Mouse (Mus musculus) large intestine, adult 2 months (tissue): Measurements from ENCODE around the gene Theg. TPM values are rescaled to one million over a fixed set of nuclear protein-coding genes. Genes with fewer than 3 reads are reported as not detected.

Source experiments
- DNase-seq: peaks from one replicate; pipeline ENCODE4 v3.0.0-alpha.2; 2012; ENCODE audit warnings: low read depth, low spot score
- WGBS: fragments of 180-500 bp; shearing (Covaris S2); methylation state at CpG from one replicate; pipeline ENCODE4 v1.1.7; 2018; 5-methylcytosine and 5-hydroxymethylcytosine counted together
- polyA plus RNA-seq: library from polyadenylated mRNA; depleted of rRNA; stranded (reverse); fragments of >200 nt; gene quantifications from 2 replicates; pipeline ENCODE4 v1.2.3, GENCODE M21; 2012

The Theg gene
- polyA plus RNA-seq, 1 experiment = not detected

GRCm38 (mm10) chr10:79595590-79595929 lies 8.4 kb upstream of the Theg start:
- 50% methylated on average over 8 of the region's 8 CpGs for WGBS
- DNase-seq = no peak

- peak; percentile 33 for DNase-seq
- 16% methylated on average over 17 of the region's 17 CpGs for WGBS
Measured at GRCm38 (mm10) chr10:79594872-79595589, 7.9 kb upstream of the Theg start.

- no peak for DNase-seq
- WGBS = 43% methylated on average over 6 of the region's 6 CpGs
Measured at GRCm38 (mm10) chr10:79594111-79594510, 7.0 kb upstream of the Theg start.

- DNase-seq = no peak
- WGBS = 72% methylated on average over 1 of the region's 1 CpGs
Measured at GRCm38 (mm10) chr10:79590702-79591101, 3.6 kb upstream of the Theg start.

- WGBS = 51% methylated on average over 4 of the region's 4 CpGs
- DNase-seq = no peak
Measured at GRCm38 (mm10) chr10:79587752-79588126, 608 bp upstream of the Theg start.

GRCm38 (mm10) chr10:79586243-79586642 lies 888 bp downstream of the Theg start:
- WGBS = 64% methylated on average over 8 of the region's 8 CpGs
- no peak for DNase-seq

GRCm38 (mm10) chr10:79585723-79586122 lies 1.4 kb downstream of the Theg start:
- 93% methylated on average over 5 of the region's 5 CpGs for WGBS
- DNase-seq = no peak

GRCm38 (mm10) chr10:79585136-79585535 lies 2.0 kb downstream of the Theg start:
- WGBS = 90% methylated on average over 6 of the region's 6 CpGs
- no peak for DNase-seq

GRCm38 (mm10) chr10:79584426-79584825 lies 2.7 kb downstream of the Theg start:
- 74% methylated on average over 9 of the region's 9 CpGs for WGBS
- DNase-seq = no peak

GRCm38 (mm10) chr10:79584021-79584420 lies 3.1 kb downstream of the Theg start:
- DNase-seq = no peak

GRCm38 (mm10) chr10:79581501-79581900 lies 5.6 kb downstream of the Theg start:
- DNase-seq = no peak
- WGBS = 70% methylated on average over 8 of the region's 8 CpGs

More at GRCm38 (mm10) chr10:79584021-79584420, 3.1 kb downstream of the Theg start:
- whole genome bisulfite sequencing = 44% methylated on average over 7 of the region's 7 CpGs

GRCm38 (mm10) chr10:79580811-79581210 lies 6.3 kb downstream of the Theg start:
- no peak for DNase-seq
- WGBS = 51% methylated on average over 6 of the region's 6 CpGs

GRCm38 (mm10) chr10:79580356-79580755 lies 6.8 kb downstream of the Theg start:
- WGBS = 75% methylated on average over 7 of the region's 7 CpGs

GRCm38 (mm10) chr10:79579781-79580180 lies 7.3 kb downstream of the Theg start:
- WGBS = 74% methylated on average over 12 of the region's 12 CpGs

More at GRCm38 (mm10) chr10:79580356-79580755, 6.8 kb downstream of the Theg start:
- no peak for DNase-seq

GRCm38 (mm10) chr10:79578891-79579290 lies 8.2 kb downstream of the Theg start:
- DNase-seq = no peak
- 63% methylated on average over 7 of the region's 7 CpGs for WGBS

More at GRCm38 (mm10) chr10:79579781-79580180, 7.3 kb downstream of the Theg start:
- DNase-seq = no peak

GRCm38 (mm10) chr10:79578276-79578675 lies 8.9 kb downstream of the Theg start:
- WGBS = 80% methylated on average over 9 of the region's 9 CpGs
- no peak for DNase-seq

- no peak for DNase-seq
- WGBS = 69% methylated on average over 4 of the region's 4 CpGs
Measured at GRCm38 (mm10) chr10:79577376-79577775, 9.8 kb downstream of the Theg start.

- WGBS = 57% methylated on average over 6 of the region's 6 CpGs
- no peak for DNase-seq
Measured at GRCm38 (mm10) chr10:79575754-79576153, 11.4 kb downstream of the Theg start.

GRCm38 (mm10) chr10:79574796-79575195 lies 12.3 kb downstream of the Theg start:
- DNase-seq = no peak
- WGBS = 80% methylated on average over 6 of the region's 6 CpGs

- DNase-seq = no peak
- WGBS = 66% methylated on average over 8 of the region's 8 CpGs
Measured at GRCm38 (mm10) chr10:79574350-79574749, 12.8 kb downstream of the Theg start.

- no peak for DNase-seq
- 85% methylated on average over 6 of the region's 6 CpGs for WGBS
Measured at GRCm38 (mm10) chr10:79573611-79574010, 13.5 kb downstream of the Theg start.

- DNase-seq = no peak
- WGBS = 96% methylated on average over 2 of the region's 2 CpGs
Measured at GRCm38 (mm10) chr10:79571314-79571713, 15.8 kb downstream of the Theg start.
